Mouse (Mus musculus): ENCODE measurements at regions not wholly inside any gene's neighbourhood (a gene's known extent, or its start where the extent isn't known, plus 50 kb on each side); places are given as distances from the start of the nearest gene placed in this dataset.

DNA sequence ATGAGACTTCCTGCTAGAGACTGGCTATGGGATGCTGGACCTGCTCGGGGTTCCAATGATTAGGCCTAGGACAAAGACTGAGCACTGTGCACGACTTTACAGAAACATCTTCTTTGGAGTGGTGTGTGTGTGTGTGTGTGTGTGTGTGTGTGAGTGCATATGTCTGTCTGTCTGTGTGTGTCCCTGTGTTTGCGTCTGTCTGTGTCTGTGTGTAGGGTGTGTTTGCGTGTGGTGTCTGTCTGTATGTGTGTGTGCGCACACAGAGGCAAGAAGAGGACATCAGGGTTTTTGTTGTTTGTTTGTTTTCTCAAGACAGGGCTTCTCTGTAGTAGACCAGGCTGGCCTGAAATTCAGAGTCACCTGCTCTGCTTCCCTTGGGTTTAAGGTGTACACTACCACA lies 51.9 kb upstream of the Slco4a1 start:
- H3K9ac ChIP-seq = no peak overlapping the region
- no peak overlapping the region for H3K27ac ChIP-seq
- no peak for ATAC-seq (replicated peaks; ENCODE audit: low FRiP score)
- no peaks in the 10 kb centered on the region for H3K27me3 ChIP-seq
- no peak overlapping the region for H3K4me3 ChIP-seq (replicated peaks)
- 88% methylated on average over 5 of the region's 5 CpGs for WGBS
- H3K4me1 ChIP-seq = no peaks in the 10 kb centered on the region
- no peaks in the 10 kb centered on the region for H3K9me3 ChIP-seq (replicated peaks)
- H3K4me2 ChIP-seq = no peak overlapping the region
- no peaks in the 10 kb centered on the region for H3K36me3 ChIP-seq

DNA sequence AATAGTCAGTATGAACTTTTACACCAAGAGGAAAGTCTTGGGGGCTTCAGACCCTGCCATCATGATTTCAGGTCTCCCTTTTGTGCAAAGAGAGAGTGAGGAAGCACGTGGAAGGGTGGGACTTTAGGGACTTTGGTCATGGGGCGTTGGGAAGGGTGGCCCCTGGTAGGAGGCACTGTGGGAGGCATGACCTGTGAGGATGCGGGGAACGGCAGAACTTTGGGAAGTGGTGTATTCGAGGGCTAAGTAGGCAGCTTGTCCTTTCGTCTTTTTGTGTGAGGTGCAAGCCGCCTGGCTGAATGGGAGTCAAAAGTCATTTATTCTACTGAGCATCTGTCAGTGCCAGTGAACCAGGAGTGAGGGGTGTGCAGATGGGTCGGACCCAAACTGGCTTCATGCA lies 52.4 kb upstream of the Slco4a1 start:
- H3K4me3 ChIP-seq (replicated peaks) = no peak overlapping the region
- no peaks in the 10 kb centered on the region for H3K9me3 ChIP-seq (replicated peaks)
- H3K27me3 ChIP-seq = no peaks in the 10 kb centered on the region
- no peak overlapping the region for H3K27ac ChIP-seq
- no peak for ATAC-seq (replicated peaks; ENCODE audit: low FRiP score)
- WGBS = 69% methylated on average over 8 of the region's 8 CpGs
- H3K4me1 ChIP-seq = no peaks in the 10 kb centered on the region
- H3K9ac ChIP-seq = no peak overlapping the region
- no peak overlapping the region for H3K4me2 ChIP-seq
- H3K36me3 ChIP-seq = no peaks in the 10 kb centered on the region

DNA sequence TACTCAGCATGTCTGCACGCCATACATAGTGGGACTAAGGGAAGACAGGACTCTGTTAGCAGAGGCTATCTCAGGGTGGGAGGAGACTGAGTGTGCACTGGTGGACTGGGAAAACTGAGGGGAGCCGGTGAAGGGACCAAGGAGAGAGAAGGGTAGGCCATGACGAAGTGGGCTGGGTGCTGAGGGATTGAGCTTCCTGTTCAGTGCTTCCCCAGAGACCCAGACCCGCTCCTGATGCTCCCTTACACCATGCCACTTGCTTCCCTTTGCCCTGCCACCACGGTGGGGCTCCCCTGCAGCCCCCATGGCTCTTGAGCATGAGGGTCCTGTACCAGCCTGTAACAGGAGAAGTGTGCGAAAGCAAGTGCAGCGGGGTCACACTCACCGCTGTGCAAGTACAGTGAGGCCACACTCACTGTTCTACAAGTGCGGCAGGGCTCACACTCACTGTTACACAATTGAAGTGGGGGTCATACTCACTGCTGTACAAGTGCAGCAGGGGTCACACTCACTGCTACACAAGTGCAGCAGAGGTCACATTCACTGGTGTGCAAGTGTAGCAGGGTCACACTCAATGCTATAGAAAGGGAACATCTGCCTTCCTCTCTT lies 53.1 kb upstream of the Slco4a1 start:
- Histone ChIP-seq H3K4me1 (no peaks in the 10 kb centered on the region), H3K4me3 (replicated peaks) (no peak overlapping the region), H3K36me3 (no peaks in the 10 kb centered on the region), H3K9ac (no peak overlapping the region), H3K27ac (no peak overlapping the region), H3K9me3 (replicated peaks) (no peaks in the 10 kb centered on the region), H3K4me2 (no peak overlapping the region), H3K27me3 (no peaks in the 10 kb centered on the region)
- no peak for ATAC-seq (replicated peaks; ENCODE audit: low FRiP score)
- WGBS = 77% methylated on average over 9 of the region's 9 CpGs

DNA sequence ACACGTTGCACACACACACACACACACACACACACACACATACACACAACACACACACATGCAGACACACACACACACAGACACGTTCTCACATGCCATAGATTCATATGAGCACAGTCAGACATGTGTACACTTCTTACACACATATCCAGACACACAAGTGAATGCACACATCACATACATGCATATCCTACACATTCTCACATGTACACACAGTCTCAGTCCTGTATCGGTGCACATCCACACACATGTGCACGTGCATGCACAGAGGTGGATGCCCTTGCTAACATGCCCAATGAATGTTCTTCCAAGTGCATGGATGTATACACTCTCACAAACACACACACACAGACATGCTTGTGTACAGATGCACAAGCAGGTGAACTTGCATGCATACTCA lies 53.6 kb upstream of the Slco4a1 start:
- Histone ChIP-seq H3K9me3 (replicated peaks) (no peaks in the 10 kb centered on the region), H3K4me1 (no peaks in the 10 kb centered on the region), H3K4me3 (replicated peaks) (no peak overlapping the region), H3K4me2 (no peak overlapping the region), H3K9ac (no peak overlapping the region), H3K27ac (no peak overlapping the region), H3K36me3 (no peaks in the 10 kb centered on the region), H3K27me3 (no peaks in the 10 kb centered on the region)
- no peak for ATAC-seq (replicated peaks; ENCODE audit: low FRiP score)
- WGBS = 88% methylated on average over 4 of the region's 4 CpGs

DNA sequence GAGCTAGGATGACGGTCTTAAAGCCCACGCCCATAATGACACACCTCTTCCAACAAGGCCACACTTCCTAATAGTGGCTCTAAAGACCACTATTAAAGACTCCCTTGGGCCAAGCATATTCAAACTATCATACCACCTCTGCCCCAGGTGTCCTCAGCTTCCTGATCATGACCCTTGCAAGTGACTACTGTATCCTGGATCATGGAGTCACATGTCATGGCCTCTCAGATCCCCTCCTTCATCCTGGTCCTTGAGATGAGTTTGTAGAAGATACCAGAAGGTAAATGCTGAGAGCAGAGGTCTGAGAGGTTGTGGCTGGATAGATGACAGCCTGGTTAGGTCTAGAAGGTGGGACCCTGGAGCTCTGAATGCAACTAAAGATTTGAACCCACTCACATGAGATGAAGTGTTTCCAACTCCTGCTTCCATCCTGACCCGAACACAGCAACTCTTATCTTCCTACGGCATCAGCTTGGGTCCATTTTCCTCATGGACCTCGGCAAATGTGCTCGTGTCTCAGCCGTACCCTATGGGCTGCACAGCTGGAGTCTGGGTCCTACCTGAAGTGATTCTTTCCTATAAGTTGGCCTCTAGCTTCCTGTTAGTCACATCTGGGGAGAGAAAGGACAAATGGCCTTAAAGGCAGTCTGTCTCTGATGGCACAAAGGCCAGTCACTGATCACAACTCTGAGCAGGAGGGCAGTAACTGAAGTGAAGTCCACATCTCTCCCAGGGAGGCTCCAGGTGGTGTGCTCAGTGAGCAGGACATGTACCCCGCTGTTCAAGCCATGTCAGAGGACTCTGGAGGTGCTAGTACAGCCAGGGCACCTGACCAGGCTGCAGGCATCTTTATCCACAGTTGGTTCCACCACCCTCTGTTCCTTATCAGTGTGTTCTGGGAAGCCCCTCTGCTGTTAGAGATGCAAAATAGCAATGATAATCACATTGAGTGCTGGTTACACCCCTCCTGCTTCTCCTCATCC lies 54.3 kb upstream of the Slco4a1 start:
- H3K27ac ChIP-seq = no peak overlapping the region
- H3K27me3 ChIP-seq = no peaks in the 10 kb centered on the region
- H3K4me2 ChIP-seq = no peak overlapping the region
- no peaks in the 10 kb centered on the region for H3K9me3 ChIP-seq (replicated peaks)
- H3K4me1 ChIP-seq = no peaks in the 10 kb centered on the region
- no peaks in the 10 kb centered on the region for H3K36me3 ChIP-seq
- no peak overlapping the region for H3K4me3 ChIP-seq (replicated peaks)
- ATAC-seq (replicated peaks; ENCODE audit: low FRiP score) = no peak
- 77% methylated on average over 8 of the region's 8 CpGs for WGBS
- no peak overlapping the region for H3K9ac ChIP-seq

DNA sequence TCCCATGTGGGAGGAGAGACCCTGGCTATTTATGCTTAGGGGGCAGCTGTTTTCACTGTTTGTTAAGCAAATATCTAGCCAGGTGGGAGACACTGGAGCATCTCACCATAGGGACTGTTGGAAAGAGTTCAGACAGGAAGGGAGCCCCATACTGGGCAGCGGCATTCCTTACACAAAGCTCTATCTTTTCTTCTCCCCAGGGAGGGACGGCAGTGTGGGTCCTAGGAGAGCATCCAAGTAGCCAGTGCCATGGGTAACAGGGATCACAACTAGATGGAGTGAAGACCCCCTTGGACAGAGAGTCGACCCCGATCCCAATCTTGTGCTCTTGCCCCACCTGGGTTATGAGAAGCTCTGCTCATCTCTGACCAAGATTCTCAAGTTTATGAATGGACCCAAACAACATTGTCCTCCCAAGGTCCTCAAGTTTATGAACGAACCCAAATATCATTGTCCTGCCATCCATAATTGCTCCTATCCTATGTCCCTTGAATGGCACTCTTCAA lies 55.5 kb upstream of the Slco4a1 start:
- H3K9ac ChIP-seq = no peak overlapping the region
- H3K27ac ChIP-seq = no peak overlapping the region

DNA sequence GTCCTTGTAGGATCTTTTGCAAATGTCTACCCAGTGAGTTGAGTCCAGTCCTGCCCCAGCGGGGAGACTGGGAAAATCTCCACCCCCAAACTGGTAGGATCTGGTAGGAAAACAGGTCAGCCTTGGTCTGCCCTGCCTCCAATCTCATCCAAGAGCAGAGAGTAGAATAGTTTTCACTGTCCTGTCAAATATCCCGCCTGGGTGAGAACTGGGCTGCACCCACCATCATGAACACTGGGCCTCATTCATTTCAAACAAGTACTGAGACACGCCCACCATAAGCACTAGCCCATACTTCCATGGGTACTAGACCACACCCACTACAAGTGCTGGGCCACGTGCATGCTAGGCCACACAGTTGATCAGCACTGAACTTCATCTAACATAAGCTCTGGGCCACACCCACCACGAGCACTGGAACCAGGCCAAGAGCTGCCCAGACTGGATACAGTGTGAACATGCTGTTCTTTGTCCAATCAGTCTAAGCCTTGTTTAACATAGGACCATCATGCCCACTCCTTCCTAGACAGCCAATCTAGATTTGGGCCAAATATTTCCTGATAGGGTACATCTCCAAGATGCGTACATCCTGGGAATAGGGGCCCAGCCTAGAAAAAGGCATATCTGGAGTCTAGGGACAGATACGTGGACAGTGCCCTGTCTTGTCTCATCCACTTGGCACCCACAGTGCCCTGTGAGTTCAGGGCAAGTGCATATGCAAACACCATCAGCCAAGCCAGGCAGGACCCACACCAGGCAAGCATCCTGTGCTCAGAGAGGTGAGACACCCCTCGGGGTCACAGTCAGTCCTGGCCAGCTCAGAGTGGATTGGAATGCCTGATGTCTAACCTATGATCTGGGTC lies 56.2 kb upstream of the Slco4a1 start:
- Histone ChIP-seq H3K4me1 (no peaks in the 10 kb centered on the region), H3K4me2 (no peak overlapping the region), H3K36me3 (no peaks in the 10 kb centered on the region), H3K9ac (no peak overlapping the region), H3K27ac (no peak overlapping the region), H3K9me3 (replicated peaks) (no peaks in the 10 kb centered on the region), H3K4me3 (replicated peaks) (no peak overlapping the region), H3K27me3 (no peaks in the 10 kb centered on the region)
- no peak for ATAC-seq (replicated peaks; ENCODE audit: low FRiP score)
- WGBS = 61% methylated on average over 8 of the region's 8 CpGs

More for the DNA sequence above, 55.5 kb upstream of the Slco4a1 start:
- H3K4me2 ChIP-seq = no peak overlapping the region
- no peaks in the 10 kb centered on the region for H3K4me1 ChIP-seq
- 90% methylated on average over 5 of the region's 5 CpGs for WGBS
- ATAC-seq (replicated peaks; ENCODE audit: low FRiP score) = no peak
- no peaks in the 10 kb centered on the region for H3K27me3 ChIP-seq
- H3K4me3 ChIP-seq (replicated peaks) = no peak overlapping the region
- no peaks in the 10 kb centered on the region for H3K9me3 ChIP-seq (replicated peaks)
- no peaks in the 10 kb centered on the region for H3K36me3 ChIP-seq

DNA sequence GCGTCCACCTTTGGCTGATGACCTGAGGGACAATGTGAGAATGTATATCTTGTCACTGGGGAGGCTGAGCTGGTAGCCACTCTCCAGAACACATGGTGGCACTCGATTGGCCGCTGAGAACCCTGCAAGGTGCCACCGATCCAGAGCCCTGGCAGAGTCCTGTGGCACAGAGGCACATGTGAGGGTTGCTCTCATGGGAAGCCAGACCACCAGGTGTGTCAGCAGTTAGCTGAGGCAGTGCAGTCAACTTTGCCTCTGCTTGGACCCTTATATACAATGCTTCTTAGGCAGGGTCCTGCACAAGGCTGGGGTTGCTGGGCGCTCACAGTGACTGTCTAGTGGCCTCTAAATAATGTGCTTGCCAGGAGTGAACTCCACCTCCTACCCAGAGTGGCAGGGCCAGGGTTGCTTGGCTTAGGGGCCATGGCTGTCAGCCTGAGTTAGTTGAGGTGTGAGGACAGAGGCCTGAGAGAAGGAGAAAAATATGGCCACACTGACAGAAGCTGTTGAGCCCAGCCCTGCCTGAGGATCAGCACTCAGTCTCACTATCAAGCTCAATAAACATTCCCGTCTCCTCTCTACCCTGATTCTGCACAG lies 57.1 kb upstream of the Slco4a1 start:
- no peak overlapping the region for H3K4me2 ChIP-seq
- H3K4me3 ChIP-seq (replicated peaks) = no peak overlapping the region
- no peaks in the 10 kb centered on the region for H3K9me3 ChIP-seq (replicated peaks)
- WGBS = 77% methylated on average over 6 of the region's 6 CpGs
- H3K27me3 ChIP-seq = no peaks in the 10 kb centered on the region
- no peaks in the 10 kb centered on the region for H3K4me1 ChIP-seq
- no peak for ATAC-seq (replicated peaks; ENCODE audit: low FRiP score)
- no peaks in the 10 kb centered on the region for H3K36me3 ChIP-seq
- no peak overlapping the region for H3K27ac ChIP-seq
- H3K9ac ChIP-seq = no peak overlapping the region

DNA sequence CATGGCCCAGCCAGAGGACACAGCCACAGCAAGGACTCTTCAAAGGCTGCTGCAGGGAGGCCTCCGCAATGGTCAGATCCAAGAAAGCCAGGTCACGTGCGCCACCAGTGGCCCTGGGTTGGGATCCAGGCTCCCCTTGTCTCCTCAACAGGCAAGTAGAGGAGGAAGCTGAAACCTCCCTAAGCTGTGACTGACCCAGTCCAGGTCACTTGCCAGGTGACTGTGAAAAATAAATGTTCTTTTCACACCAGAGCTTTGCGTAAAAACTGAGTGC lies 57.6 kb upstream of the Slco4a1 start:
- Histone ChIP-seq H3K36me3 (no peaks in the 10 kb centered on the region), H3K9me3 (replicated peaks) (no peaks in the 10 kb centered on the region), H3K4me2 (no peak overlapping the region), H3K27me3 (no peaks in the 10 kb centered on the region; the same call in 1 of the 2 replicates), H3K27ac (no peak overlapping the region), H3K4me1 (no peaks in the 10 kb centered on the region), H3K9ac (no peak overlapping the region), H3K4me3 (replicated peaks) (no peak overlapping the region)
- ATAC-seq (replicated peaks; ENCODE audit: low FRiP score) = no peak
- WGBS = 76% methylated on average over 4 of the region's 4 CpGs

DNA sequence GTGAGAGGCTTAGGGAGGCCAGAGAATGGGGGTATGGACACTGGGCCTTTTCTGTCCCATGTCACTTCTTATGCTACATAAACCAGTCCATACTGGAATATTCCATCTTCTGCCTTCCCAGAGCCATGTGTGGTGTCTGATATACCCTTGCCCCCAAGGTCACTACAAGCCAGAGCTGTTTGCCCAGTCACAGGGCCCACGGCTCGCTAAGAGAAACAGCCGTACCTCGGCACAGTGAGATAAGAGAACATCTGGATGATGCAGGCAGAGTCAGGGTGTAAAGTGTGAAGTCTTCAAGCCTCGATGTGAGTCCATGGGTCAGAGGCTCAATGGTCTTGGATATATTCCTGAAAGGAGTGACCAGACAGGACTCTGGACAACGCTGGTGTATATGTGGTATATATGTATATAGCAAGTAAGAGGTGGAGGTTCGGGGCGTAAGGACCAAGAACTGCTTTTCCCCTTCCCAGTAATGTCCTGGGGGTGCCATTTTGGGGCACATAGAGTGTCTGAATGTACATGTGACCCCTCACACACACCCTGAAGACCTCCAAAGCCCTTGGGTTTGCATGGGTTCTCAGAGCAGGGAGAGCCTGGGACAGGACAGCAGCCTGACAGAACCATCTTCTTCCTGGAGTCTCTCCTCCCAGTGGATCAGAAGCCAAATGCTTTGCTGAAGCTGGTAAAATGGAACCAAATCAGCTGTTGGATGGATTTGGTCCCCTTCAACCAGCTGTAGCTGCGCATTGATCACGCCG lies 58.1 kb upstream of the Slco4a1 start:
- H3K27ac ChIP-seq = no peak overlapping the region
- H3K9ac ChIP-seq = no peak overlapping the region

DNA sequence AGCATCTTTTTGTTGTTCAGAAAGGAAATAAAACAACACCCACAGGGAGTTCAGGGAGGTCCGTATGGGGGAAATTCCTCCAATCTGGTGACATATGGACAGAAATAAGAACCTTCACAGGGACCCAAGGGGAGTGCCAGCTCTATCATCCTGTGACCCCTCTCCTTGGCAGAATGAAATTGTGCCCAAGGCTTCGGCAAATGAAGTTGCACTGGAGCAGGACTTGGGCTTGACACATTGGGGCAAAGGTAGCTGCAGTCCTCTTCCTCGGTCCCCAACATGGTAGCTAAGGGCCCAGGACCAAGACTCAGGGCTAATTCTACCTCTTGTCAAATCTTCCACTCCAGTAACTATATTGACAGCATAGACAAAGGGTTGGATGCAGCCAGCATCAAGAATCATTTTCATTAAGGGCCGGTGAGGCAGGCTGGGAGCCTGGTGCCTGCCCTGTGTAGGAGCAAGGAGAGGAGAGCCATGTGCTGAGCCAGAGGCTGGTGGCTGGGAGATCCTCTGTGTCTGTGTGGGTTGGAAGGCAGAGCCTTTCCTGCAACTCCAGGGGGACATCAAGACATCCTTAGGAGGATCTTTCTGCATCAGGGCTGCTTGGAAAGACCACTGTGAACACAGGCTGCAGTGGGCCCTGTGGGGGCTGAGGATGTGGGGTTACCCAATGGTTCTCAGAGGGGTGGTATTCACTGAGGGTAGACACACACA lies 59.2 kb upstream of the Slco4a1 start:
- ATAC-seq (replicated peaks; ENCODE audit: low FRiP score) = no peak
- 71% methylated on average over 4 of the region's 4 CpGs for WGBS
- Histone ChIP-seq H3K4me2 (no peak overlapping the region), H3K27ac (no peak overlapping the region), H3K36me3 (no peaks in the 10 kb centered on the region), H3K9ac (no peak overlapping the region), H3K9me3 (replicated peaks) (no peaks in the 10 kb centered on the region), H3K4me3 (replicated peaks) (no peak overlapping the region), H3K27me3 (peaks cover 9% of the 10 kb centered on the region; the same call in 1 of the 2 replicates), H3K4me1 (no peaks in the 10 kb centered on the region)

More for the DNA sequence above, 58.1 kb upstream of the Slco4a1 start:
- Histone ChIP-seq H3K4me1 (no peaks in the 10 kb centered on the region), H3K36me3 (no peaks in the 10 kb centered on the region), H3K4me2 (no peak overlapping the region), H3K9me3 (replicated peaks) (no peaks in the 10 kb centered on the region), H3K27me3 (peaks cover 1% of the 10 kb centered on the region; the same call in 1 of the 2 replicates), H3K4me3 (replicated peaks) (no peak overlapping the region)
- WGBS = 84% methylated on average over 11 of the region's 11 CpGs
- ATAC-seq (replicated peaks; ENCODE audit: low FRiP score) = no peak
